Mouse (Mus musculus): ENCODE results near the gene Hectd2.

The Hectd2 gene

GRCm38 (mm10) chr19:36646132-36646828 is 91.8 kb downstream of the Hectd2 start:
- no peak for DNase-seq (ENCODE audit: low read depth, low spot score)

DNA sequence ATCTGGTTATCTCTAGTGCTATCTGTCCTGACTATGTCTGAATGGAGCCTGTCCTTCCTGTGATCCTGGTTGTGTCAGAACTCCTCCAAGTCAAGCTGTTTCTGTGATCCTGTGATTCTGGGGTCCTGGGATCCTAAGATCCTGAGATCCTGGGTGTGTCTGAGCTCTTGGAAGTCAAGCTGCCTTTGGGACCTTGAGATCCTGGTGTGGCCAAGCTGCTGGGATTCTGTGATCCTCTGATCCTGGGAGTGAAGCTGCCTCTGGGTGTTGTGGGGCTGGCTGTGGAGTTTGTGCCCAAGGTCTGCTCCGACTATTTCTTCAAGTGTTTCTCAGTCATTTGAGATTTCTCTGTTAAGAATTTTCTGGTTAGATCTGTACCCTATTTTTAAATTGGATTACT is 98.2 kb downstream of the Hectd2 start:
- no peak for DNase-seq (ENCODE audit: low read depth, low spot score)

- DNase-seq (ENCODE audit: low read depth, low spot score): no peak
Observed at GRCm38 (mm10) chr19:36662734-36663133, 108.3 kb downstream of the Hectd2 start.

DNA sequence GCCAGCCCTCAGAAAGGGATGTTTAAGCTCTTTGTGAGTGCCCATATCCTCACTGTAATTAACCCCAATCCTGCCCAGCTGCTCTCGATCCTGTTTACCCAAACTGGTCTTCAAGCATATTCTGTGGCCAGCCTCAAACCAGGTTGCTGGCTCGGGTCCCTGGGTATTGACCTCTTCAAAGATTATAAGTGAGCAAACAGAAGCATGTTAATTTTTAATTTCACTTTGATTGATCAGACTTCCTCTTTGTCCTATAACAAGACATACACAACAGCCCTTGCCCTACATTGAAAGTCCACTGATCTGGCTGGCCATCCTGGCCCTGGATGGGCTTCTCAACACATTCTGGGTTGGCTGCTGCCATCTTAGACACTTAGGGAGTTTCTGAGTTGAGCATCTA is 109.5 kb downstream of the Hectd2 start:
- DNase-seq (ENCODE audit: low read depth, low spot score): no peak

DNA sequence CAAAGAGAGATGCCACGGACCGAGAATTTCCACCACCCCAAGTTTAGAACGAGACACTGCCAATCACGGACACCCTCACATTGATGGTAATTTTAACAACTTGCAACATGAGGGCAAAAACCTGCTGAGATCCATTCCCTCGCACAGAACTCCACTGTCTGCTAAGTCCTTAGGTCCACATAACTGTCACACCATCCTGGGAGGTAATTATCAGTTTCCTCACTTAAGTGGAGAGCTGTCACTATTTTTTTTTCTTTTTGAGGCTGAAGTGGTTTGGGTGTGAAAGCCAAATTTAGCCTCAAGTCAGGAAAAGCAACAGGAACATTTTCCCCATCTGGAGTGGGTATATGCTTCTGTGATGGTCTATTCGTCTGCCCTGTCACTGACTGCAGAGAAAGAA is 110.0 kb downstream of the Hectd2 start:
- DNase-seq (ENCODE audit: low read depth, low spot score): peak; percentile 54

DNA sequence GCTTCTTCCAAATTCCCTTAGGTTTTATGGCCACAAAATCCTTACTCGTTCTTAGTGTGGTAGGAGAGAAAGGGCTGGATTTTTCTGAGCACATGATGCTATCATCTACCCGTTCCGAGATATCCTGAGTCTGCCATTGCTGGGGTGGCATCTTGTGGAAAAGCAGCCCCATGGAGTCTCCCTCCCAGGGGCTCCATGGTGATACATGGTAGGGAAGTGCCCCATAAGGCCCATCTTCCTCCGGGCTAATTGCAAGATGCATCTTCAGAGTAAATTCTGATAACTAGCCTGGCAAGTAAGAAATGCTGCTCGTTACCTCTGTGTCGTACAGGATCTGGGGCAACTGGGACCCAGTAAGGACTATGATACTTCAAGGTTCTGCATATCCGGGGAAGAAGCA is 110.8 kb downstream of the Hectd2 start:
- DNase-seq (ENCODE audit: low read depth, low spot score): no peak

GRCm38 (mm10) chr19:36665641-36666040 is 111.2 kb downstream of the Hectd2 start:
- no peak for DNase-seq (ENCODE audit: low read depth, low spot score)

DNA sequence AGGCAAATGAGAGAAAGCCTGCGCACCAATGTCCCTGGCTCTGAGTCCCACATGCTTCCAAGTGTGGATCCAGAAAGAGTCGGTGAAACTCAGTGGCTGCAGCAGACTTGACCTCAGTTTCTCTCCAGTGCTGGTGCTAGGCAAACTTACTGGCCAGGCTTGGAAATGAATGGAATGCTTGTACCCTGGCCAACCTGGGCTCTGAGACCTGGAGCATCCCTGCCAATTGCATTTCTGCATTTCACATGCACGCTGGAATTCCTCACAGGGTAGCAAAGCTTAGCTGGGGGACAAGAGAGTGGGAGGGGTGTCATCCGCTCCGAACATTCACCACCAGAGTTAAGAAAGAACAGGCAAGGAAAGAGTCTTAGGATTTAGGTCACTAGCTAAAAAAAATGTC is 112.0 kb downstream of the Hectd2 start:
- DNase-seq (ENCODE audit: low read depth, low spot score): no peak

- no peak for DNase-seq (ENCODE audit: low read depth, low spot score)
Observed at GRCm38 (mm10) chr19:36667368-36667767, 112.9 kb downstream of the Hectd2 start.

GRCm38 (mm10) chr19:36668098-36668497 is 113.7 kb downstream of the Hectd2 start:
- no peak for DNase-seq (ENCODE audit: low read depth, low spot score)

- DNase-seq (ENCODE audit: low read depth, low spot score): no peak
Observed at GRCm38 (mm10) chr19:36668881-36669639, 114.6 kb downstream of the Hectd2 start.

DNA sequence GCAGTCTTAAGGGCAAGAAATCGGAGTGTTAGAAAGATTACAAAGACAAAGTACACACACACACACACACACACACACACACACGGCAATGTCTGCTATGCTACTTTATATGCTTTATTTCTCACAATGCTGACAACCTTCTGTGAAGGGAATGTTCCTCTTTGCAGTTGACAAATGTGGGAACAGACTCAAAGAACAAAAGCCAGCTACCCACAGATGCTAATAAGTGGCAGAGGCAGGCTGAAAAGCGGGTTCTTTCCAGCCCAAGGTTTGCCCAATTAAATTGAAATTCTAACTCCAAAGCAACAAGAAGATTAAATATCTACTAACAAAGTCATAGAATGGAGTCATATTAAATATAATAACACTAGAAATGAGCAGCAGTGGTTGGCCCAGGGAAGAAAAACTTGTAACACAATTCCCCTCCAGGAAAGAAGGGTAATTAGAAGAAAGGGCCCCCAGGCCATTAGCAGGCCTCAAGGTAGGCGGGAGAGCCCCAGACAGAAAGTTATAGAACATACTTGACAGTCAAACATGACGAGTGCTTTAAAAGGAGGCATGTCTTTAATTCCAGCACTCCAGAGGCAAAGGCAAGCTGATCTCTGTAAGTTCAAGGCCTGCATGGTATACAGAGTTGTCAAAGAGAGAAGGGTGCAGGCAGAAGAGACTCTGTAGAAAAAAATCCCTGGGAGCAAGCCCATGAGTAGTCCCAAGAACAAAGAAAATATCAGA is 115.4 kb downstream of the Hectd2 start:
- DNase-seq (ENCODE audit: low read depth, low spot score): peak; percentile 60
